Mouse (Mus musculus) kidney, embryonic 14.5 days (tissue): Measurements from ENCODE around the gene Mindy1. TPM values are rescaled to one million over a fixed set of nuclear protein-coding genes. Genes with fewer than 3 reads are reported as not detected.

Experiments
- ATAC-seq: fragments of 200-750 bp; cut with Nextera tagmentation; 2 replicates; pipeline ENCODE4 v1.8.0; 2017; ENCODE audit warnings: moderate number of reproducible peaks, mild to moderate bottlenecking, moderate TSS enrichment, moderate library complexity; ENCODE audit not compliant: low FRiP score, low TSS enrichment
- H3K27ac ChIP-seq: fragments of 300-500 bp; sonication (generic); 2 replicates; pipeline ENCODE4 v1.5.1; 2014; ENCODE audit warnings: low read depth, mild to moderate bottlenecking, low read length, moderate library complexity, mixed read lengths
- H3K27me3 ChIP-seq: fragments of 300-500 bp; sonication (generic); 2 replicates; pipeline ENCODE4 v1.6.1; 2014; ENCODE audit warnings: mild to moderate bottlenecking, low read length; ENCODE audit not compliant: control insufficient read depth, insufficient read depth
- H3K36me3 ChIP-seq: fragments of 300-500 bp; sonication (generic); 2 replicates; pipeline ENCODE4 v1.6.1; 2014; ENCODE audit warnings: low read length, mixed read lengths; ENCODE audit not compliant: control insufficient read depth, insufficient read depth
- H3K4me1 ChIP-seq: fragments of 300-500 bp; sonication (generic); 2 replicates; pipeline ENCODE4 v1.6.1; 2014; ENCODE audit warnings: low read length, mixed read lengths; ENCODE audit not compliant: control insufficient read depth, insufficient read depth
- H3K4me2 ChIP-seq: fragments of 300-500 bp; sonication (generic); replicated peaks from 2 replicates; pipeline ENCODE4 v1.6.1; 2014; ENCODE audit warnings: low read depth, mild to moderate bottlenecking, low read length
- H3K4me3 ChIP-seq: fragments of 300-500 bp; sonication (generic); 2 replicates; pipeline ENCODE4 v1.5.1; 2014; ENCODE audit warnings: mild to moderate bottlenecking, low read length
- H3K9ac ChIP-seq: fragments of 300-500 bp; sonication (generic); 2 replicates; pipeline ENCODE4 v1.6.1; 2014; ENCODE audit warnings: low read depth, mild to moderate bottlenecking, low read length, moderate library complexity
- H3K9me3 ChIP-seq: fragments of 300-500 bp; sonication (generic); 2 replicates; pipeline ENCODE4 v1.6.1; 2016; ENCODE audit warnings: low read length; ENCODE audit not compliant: control insufficient read depth
- WGBS: fragments of 180-500 bp; shearing (Covaris S2); extraction: QIAGEN DNeasy Blood & Tissue Kit; methylation state at CpG from one replicate; pipeline ENCODE4 v1.1.7; 2014; 5-methylcytosine and 5-hydroxymethylcytosine counted together
- polyA plus RNA-seq: library from polyadenylated mRNA; unstranded; fragments of >200 nt; fragmentation: Nextera tagmentation; extraction: Ambion mirVana; gene quantifications from 2 replicates; pipeline ENCODE4 v1.2.1, GENCODE M21; 2014

Gene Mindy1
- polyA plus RNA-seq, 1 experiment from 2014 or later = 40.9 TPM

DNA sequence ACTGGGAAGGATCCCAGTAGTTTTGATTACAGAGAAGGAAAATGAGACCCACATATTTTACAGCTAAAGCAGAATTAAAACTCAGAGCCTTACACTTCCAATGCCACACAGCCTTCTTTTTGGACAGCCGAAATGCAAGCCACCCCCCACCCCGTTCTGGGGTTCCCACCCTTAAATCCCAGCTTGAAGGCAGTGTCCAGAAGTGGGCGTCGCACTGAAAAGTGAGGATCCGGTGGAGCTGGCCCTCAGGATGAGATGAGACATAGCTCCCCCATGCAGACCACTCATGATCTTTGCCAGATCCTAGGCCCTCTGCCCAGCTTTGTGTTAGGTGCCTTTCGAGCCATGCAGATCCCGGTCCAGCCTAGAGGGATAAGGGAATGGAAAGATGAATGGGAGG is 39.6 kb upstream of the Mindy1 start, which contains the start of gene Gm128:
Gene Gm128 (minus strand): TSS at position 101 of the 400 bp plus-strand sequence.
- no peak within 1 kb of the TSS for H3K4me3 ChIP-seq
- H3K27ac ChIP-seq = no peak within 1 kb of the TSS
- H3K27me3 ChIP-seq = no peaks in the 10 kb centered on the region
- H3K36me3 ChIP-seq = peaks cover 14% of the 10 kb centered on the region; the same call in 1 of the 2 replicates
- H3K4me2 ChIP-seq = peak within 1 kb of the TSS; percentile 23; the same call in 1 of the 2 replicates
- 82% methylated on average over 7 of the region's 7 CpGs for WGBS
- 0 out of 2 replicates have a peak, but pooled peaks cover 3% of the 10 kb centered on the region for H3K4me1 ChIP-seq
- ATAC-seq = no peak
- no peaks in the 10 kb centered on the region for H3K9me3 ChIP-seq
- no peak within 1 kb of the TSS for H3K9ac ChIP-seq

GRCm38 (mm10) chr3:95243086-95243485 is 38.1 kb upstream of the Mindy1 start:
- Histone ChIP-seq H3K36me3 (peaks cover under 1% of the 10 kb centered on the region; the same call in 1 of the 2 replicates), H3K9ac (no peak overlapping the region), H3K9me3 (no peaks in the 10 kb centered on the region), H3K4me1 (0 out of 2 replicates have a peak, but pooled peaks cover 3% of the 10 kb centered on the region), H3K27me3 (no peaks in the 10 kb centered on the region), H3K4me3 (no peak overlapping the region), H3K27ac (no peak overlapping the region), H3K4me2 (no peak overlapping the region)
- no peak for ATAC-seq
- 74% methylated on average over 2 of the region's 2 CpGs for WGBS

DNA sequence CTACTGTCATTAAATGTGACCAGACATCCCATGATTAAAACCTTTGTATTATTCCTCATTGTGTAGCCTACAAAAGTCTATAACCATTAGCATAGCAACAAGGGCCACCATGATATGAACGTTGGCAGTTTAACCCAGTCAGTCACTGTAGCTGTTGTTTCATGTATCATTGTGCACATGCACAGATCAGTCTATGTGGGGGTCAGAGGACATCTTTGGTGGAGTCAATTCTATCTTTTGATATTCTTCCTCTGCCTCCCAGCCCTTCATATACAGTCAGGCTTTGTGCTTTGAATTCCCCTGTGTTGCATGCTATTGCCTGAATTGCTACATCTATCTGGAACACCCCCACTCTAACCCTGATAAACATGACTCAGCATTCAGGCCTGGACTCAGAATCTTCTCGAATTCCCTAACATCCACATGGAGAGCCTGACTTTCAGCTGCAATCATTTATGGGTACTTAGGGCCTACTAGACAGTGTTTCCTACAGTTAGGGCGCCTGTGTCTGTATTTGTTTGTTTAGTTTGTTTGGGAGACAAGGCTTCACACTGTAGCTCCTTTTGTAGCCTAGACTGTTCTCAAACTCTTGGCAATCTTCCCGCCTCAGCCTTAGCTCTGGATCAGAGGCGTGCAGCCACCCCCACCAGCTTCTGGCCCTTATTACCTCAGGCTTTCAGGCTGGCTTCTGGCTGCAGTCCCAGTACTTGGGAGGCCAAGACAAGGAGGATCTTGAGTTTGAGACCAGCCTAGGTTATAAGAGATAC is 34.5 kb upstream of the Mindy1 start:
- H3K27ac ChIP-seq = no peak overlapping the region
- H3K9ac ChIP-seq = no peak overlapping the region
- WGBS = 85% methylated on average over 5 of the region's 5 CpGs
- no peaks in the 10 kb centered on the region for H3K36me3 ChIP-seq
- no peak overlapping the region for H3K4me2 ChIP-seq
- no peaks in the 10 kb centered on the region for H3K4me1 ChIP-seq
- no peak for ATAC-seq
- no peaks in the 10 kb centered on the region for H3K9me3 ChIP-seq
- H3K27me3 ChIP-seq = no peaks in the 10 kb centered on the region
- no peak overlapping the region for H3K4me3 ChIP-seq

DNA sequence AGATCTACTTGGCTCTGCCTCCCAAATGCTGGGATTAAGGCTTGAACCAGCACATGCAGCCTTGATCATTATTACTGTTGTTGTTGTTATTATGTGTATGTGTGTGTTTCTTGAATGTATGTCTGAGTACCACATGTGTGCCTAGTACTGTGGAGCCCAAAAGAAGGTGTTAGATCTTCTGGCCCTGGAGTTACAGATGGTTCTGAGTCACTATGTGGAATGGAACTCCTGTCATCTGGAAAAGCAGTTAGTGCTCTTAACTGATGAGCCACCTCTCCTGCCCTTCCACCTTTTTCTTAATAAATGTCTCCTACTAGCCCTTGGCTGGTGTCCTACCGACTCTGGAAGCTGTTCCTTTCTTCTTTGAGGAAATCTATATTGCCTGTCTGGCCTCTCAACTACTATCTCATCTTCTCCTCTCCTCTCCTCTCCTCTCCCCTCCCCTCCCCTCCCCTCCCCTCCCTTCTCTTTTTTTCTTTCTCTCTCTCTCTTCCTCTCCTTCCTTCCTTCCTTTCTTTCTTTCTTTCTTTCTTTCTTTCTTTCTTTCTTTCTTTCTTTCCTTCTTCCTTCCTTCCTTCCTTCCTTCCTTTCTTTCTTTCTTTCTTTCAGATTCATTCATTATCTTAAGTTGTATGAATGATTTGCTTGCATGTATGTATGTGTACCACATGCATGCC is 33.3 kb upstream of the Mindy1 start:
- H3K27ac ChIP-seq = no peak overlapping the region
- no peaks in the 10 kb centered on the region for H3K4me1 ChIP-seq
- no peak overlapping the region for H3K4me3 ChIP-seq
- H3K27me3 ChIP-seq = no peaks in the 10 kb centered on the region
- H3K4me2 ChIP-seq = no peak overlapping the region
- no peak for ATAC-seq
- no peaks in the 10 kb centered on the region for H3K36me3 ChIP-seq
- no peak overlapping the region for H3K9ac ChIP-seq
- 60% methylated on average over 1 of the region's 1 CpGs for WGBS
- no peaks in the 10 kb centered on the region for H3K9me3 ChIP-seq

DNA sequence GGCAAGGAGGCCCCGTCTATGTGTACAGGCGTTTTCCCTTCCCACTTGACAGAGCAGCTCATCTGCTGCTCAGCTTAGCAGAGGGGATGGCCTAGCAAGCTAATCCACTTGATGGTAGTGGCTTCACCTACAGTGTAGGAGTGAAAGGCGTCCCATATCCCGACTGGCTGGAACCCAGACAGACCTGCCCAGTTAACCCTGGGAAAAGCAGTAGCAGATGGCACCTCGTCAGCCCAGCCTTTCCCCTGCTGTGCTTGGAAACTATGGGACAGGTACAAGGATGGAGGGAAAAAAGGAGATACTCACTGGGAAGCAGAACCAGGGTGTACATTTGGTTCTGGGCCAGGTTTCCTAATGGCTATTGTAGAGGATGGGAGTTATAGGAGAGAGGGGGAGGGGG is 30.8 kb upstream of the Mindy1 start:
- Histone ChIP-seq H3K4me3 (no peak overlapping the region), H3K4me2 (no peak overlapping the region)
- WGBS = 62% methylated on average over 5 of the region's 5 CpGs

GRCm38 (mm10) chr3:95250783-95251424 is 30.2 kb upstream of the Mindy1 start, which contains the start of gene Bnipl:
TSS of gene Bnipl (minus strand) at chr3:95251193.
- Histone ChIP-seq H3K36me3 (peaks cover 16% of the 10 kb centered on the region; the same call in 1 of the 2 replicates), H3K4me2 (no peak within 1 kb of the TSS), H3K9ac (no peak within 1 kb of the TSS), H3K27ac (0 out of 2 replicates have a peak within 1 kb of the TSS, but pooled peaks have one; percentile 17), H3K27me3 (no peaks in the 10 kb centered on the region), H3K4me3 (no peak within 1 kb of the TSS), H3K9me3 (no peaks in the 10 kb centered on the region), H3K4me1 (no peaks in the 10 kb centered on the region)
- ATAC-seq = no peak
- WGBS = 50% methylated on average over 7 of the region's 7 CpGs

More for the DNA sequence above, 30.8 kb upstream of the Mindy1 start:
- no peak for ATAC-seq
- H3K4me1 ChIP-seq = no peaks in the 10 kb centered on the region
- H3K9me3 ChIP-seq = no peaks in the 10 kb centered on the region
- H3K36me3 ChIP-seq = peaks cover 13% of the 10 kb centered on the region; the same call in 1 of the 2 replicates
- no peak overlapping the region for H3K27ac ChIP-seq
- no peaks in the 10 kb centered on the region for H3K27me3 ChIP-seq
- H3K9ac ChIP-seq = no peak overlapping the region

DNA sequence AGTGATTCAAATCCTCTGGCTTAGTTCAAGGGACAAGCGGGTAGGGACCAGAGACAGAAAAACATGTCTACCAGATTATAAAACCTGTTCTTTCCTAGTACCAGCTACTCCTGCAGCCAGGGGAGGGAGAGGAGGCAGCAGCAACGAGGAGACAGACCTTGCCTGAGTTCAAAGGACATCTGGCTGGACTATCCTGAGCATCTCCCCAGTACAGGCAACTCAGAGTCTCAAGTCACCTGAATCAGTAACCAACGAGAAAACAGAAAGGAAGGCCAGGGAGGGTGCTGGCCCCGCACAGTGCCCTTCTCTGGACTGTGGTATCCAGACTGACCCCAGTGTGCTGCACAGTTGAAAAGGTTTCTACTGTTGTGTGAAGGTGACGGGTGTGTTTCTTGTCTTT is 24.2 kb upstream of the Mindy1 start:
- Histone ChIP-seq H3K9ac (no peak overlapping the region), H3K4me1 (no peaks in the 10 kb centered on the region), H3K4me2 (no peak overlapping the region), H3K9me3 (no peaks in the 10 kb centered on the region), H3K4me3 (no peak overlapping the region), H3K27ac (no peak overlapping the region), H3K36me3 (peaks cover 54% of the 10 kb centered on the region), H3K27me3 (no peaks in the 10 kb centered on the region)
- WGBS = 75% methylated on average over 5 of the region's 5 CpGs
- ATAC-seq = no peak

GRCm38 (mm10) chr3:95261975-95262374 is 19.2 kb upstream of the Mindy1 start:
- Histone ChIP-seq H3K9me3 (no peaks in the 10 kb centered on the region), H3K27me3 (no peaks in the 10 kb centered on the region), H3K4me3 (no peak overlapping the region), H3K4me1 (no peaks in the 10 kb centered on the region), H3K4me2 (no peak overlapping the region), H3K36me3 (peaks cover 51% of the 10 kb centered on the region), H3K27ac (no peak overlapping the region), H3K9ac (no peak overlapping the region)
- WGBS = 89% methylated on average over 4 of the region's 4 CpGs
- no peak for ATAC-seq
